Mouse (Mus musculus) spleen, adult 12 weeks (tissue): ENCODE measurements around the gene Ugt3a2.

Experiments
- DNase-seq: peaks from one replicate; pipeline ENCODE4 v3.0.0; 2022; ENCODE audit warnings: low spot score

Ugt3a2 gene

DNA sequence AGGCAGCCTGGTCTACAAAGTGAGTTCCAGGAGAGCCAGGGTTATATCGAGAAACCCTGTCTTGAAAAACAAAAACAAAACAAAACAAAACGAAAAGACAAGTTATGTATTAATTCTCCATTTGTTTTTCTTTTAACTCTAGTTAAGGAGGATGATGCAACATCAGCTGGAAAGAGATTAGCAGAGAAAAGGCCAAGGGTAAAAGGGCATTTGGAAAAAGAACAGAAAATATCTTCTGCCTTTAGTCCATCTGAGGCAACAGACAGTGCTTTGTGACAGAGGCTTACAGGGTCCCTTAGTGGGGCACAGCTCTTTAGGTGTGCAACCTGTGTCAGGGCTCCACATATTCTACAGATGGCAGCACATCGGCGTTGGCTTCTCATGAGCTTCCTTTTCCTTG lies at the start of gene Ugt3a2:
Ugt3a2 (plus strand) TSS at position 210 of the 400 bp plus-strand sequence.
- DNase-seq = no peak

DNA sequence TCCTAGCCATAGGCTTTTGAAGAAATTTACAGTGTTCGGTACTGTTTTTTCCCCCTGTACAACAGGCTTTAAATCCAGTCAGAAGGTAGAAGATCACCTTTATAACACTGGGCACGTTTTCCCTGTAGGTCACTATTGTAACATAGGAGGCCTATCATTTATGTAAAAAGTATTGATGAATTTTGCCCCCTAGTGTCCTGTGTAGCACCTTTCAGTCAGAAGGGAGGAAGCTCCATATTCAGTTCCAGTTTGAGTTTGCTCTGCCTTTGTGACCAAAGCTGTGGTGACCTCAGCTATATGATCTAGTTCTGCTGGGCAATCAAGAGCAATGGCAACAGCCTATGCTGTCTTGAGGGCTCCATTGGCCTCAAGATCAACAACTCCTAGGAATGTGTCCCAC lies 45.7 kb upstream of the Ugt3a2 start:
- no peak for DNase-seq

GRCm38 (mm10) chr15:9305978-9306692 lies 29.2 kb upstream of the Ugt3a2 start:
- no peak for DNase-seq

GRCm38 (mm10) chr15:9334596-9334995 lies 754 bp upstream of the Ugt3a2 start:
- no peak for DNase-seq

DNA sequence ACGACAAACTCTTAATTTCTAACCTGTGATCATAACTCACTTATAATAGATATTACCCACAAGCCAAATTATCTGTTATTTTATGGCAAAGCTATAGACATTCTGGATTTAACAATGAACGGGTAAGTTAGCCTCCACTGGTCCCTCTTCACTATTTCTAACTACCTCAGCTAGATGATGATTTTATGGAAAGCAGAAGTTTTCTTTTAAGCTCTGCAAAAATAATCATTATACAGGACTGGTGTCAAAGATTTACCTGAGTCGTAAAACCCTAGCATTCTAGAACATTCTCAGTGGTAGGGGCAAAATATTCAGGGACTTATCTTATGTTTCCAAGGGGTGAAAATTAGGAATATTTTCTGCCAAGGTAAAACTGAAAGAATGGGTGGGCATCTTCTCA lies 1.3 kb downstream of the Ugt3a2 start:
- DNase-seq = no peak

DNA sequence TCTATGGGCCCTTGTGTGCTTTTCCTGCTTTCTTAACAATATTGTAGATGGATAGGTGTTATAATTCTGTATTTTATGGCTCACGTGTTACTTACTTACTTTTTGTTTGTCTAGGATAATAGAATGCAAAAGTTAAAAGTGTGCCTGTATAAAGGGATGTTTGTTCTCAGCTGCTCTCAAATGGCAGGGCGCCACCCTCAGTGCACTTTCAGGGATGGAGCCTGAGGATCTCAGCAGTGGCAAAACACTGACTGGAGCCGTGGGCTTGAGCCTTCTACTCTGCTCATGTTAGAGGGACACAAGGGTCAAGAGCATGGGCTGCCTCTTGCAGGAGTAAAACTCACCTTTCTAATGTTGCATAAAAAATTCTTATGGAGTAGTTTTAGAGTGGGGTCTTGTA lies 1.7 kb downstream of the Ugt3a2 start:
- no peak for DNase-seq

- no peak for DNase-seq
Measured at GRCm38 (mm10) chr15:9348739-9349138, 13.4 kb downstream of the Ugt3a2 start.

- DNase-seq = no peak
Measured at GRCm38 (mm10) chr15:9362801-9363200, 27.5 kb downstream of the Ugt3a2 start.

GRCm38 (mm10) chr15:9368774-9369173 lies 33.4 kb downstream of the Ugt3a2 start:
- no peak for DNase-seq

DNA sequence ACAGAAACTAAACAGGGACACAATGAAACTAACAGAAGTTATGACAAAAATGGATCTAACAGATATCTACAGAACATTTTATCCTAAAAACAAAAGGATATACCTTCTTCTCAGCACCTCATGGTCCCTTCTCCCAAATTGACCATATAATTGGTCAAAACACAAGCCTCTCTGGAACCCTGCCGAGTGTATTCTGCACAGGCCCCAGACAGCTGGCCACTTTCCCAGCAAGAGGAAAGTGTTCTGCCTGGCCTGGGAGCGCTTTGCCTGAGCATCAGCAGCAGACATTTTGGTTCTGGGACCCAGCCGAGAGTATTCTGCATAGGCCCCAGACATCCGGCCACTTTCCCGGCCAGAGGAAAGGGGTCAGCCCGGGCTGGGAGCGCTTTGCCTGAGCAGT lies 40.9 kb downstream of the Ugt3a2 start:
- DNase-seq = no peak

- no peak for DNase-seq
Measured at GRCm38 (mm10) chr15:9409475-9409874, 74.1 kb downstream of the Ugt3a2 start.
